Mouse (Mus musculus) lung, postnatal 36 days (tissue): ENCODE measurements around the gene Sfmbt1.

Experiments used
- DNase-seq: peaks from one replicate; pipeline ENCODE4 v3.0.0; 2022; ENCODE audit warnings: mixed read lengths

Sfmbt1 gene

DNA sequence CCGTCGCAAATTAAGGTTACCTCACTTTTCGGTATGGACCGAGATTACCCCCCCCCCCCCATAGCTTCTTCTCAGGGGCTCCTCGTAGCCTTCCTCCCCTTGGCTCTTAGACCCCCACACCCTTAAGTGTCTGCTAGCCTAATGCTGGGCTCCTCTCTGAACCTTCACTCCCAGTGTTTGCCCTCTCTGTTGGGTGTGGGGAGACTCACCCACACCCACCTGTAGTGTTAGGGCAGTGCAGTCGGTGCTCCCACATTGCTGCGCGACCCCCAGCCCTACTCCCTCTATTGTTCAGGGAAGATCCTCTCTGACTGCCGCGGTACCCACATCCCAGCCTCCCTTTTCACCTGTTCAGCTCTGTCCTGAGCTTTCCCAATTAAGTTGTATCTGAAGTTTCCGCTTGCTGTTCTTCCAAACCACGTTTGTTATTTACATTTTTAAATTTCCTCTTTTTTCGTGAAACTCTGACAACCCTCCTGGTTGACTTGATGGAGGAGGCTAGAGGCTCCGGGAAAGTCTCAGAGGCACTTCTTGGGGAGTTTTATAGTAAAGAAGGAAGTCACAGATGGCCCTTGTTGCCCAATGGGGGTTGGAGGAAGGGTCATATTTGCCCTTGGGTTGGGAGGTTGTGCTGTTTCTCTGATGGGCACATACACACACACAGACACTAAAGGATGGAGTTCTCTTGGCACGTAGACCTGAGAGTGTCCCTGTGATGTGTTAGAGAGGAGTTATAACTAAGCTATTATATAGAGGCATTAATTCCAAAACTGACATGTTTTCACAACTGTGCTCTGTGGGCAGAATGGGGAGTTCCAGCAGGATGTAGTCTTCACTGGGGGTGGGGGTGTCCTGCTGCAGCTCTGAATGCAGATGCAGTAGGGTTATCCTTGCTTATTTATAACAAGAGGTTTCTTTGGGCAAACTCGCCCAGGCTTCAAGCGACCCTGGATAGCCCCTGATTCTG is 111.8 kb downstream of the Sfmbt1 start:
- DNase-seq: no peak

DNA sequence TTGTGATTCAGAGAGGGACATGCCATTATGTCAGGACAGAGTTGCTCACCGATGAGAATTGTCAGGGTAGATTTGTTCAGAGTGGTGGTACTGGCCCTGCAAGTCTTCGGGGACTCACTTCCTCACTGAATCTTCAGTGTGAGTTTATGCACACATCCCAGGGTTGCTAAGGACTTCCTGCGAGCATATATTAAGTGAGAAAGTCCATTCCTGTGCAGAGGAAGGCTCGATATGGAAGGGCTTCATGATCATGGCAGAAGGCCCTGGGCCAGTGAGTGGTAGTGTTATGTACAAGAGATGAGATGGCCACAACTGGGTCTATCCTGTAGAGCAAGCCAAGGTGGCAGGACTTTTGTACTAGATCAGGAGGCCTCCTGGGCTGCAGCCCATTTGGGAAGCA is 112.8 kb downstream of the Sfmbt1 start:
- no peak for DNase-seq

DNA sequence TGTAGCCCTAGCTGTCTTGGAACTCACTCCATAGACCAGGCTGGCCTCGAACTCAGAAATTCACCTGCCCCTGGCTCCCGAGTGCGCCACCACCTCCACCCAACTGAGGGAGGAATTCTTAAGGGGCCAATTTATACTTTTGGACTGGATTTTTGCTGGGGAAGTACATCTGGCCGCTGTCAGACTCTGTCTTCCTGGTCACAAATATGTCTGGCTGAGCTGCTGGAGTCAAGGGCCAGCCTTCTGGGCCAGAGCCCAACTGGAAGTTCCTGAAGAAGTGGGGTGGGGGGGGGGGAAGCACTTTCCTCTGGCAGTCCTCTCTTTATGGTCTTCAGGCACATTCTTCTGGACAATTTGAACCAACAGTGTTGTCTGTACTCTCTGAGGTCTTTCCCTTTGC is 113.4 kb downstream of the Sfmbt1 start:
- DNase-seq: peak; percentile 56

- peak; percentile 88 for DNase-seq
Measured at GRCm38 (mm10) chr14:30828635-30829460, 114.2 kb downstream of the Sfmbt1 start.

GRCm38 (mm10) chr14:30837416-30837996 is 122.9 kb downstream of the Sfmbt1 start:
- DNase-seq: no peak

DNA sequence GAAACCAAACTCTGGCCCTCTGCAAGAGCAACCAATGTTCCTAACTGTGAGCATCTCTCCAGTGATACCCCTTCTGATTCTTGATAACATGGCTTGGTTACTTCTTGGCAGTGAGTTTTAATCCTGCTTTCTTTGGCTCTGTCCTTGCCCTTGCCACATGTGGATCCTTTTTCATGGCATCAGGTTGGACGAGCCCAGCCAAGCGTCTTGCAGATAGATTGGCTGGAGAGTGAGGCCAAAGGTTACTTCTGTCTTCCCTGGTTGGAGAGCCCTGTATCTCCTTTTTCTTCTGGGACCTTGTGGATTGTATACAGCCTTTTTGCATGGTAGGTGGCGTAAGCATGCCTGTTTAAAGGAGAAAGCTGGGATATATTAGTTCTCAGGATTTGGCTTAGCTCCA is 129.1 kb downstream of the Sfmbt1 start:
- DNase-seq: no peak

DNA sequence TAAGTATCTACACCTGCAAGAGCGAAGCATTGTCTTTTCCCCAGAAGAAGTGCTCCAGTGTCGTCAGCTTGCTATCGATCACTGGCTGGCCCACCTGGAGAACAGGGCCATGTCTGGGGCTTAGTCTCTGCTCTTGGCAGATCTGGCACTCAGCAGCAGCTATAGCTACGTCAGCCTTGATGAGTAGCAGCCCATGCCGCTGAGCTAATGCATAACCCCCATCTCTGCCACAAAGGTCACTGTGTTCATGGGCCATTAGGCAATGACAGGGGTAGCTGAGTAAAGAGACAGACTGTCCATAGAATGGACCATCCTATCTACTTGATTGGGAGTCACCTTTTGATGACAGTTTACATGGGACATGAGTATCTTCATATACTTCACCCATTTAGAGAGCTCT is 135.9 kb downstream of the Sfmbt1 start:
- no peak for DNase-seq

- DNase-seq: no peak
Measured at GRCm38 (mm10) chr14:30852325-30852724, 137.7 kb downstream of the Sfmbt1 start.

GRCm38 (mm10) chr14:30855316-30855715 is 140.7 kb downstream of the Sfmbt1 start:
- peak; percentile 55 for DNase-seq

DNA sequence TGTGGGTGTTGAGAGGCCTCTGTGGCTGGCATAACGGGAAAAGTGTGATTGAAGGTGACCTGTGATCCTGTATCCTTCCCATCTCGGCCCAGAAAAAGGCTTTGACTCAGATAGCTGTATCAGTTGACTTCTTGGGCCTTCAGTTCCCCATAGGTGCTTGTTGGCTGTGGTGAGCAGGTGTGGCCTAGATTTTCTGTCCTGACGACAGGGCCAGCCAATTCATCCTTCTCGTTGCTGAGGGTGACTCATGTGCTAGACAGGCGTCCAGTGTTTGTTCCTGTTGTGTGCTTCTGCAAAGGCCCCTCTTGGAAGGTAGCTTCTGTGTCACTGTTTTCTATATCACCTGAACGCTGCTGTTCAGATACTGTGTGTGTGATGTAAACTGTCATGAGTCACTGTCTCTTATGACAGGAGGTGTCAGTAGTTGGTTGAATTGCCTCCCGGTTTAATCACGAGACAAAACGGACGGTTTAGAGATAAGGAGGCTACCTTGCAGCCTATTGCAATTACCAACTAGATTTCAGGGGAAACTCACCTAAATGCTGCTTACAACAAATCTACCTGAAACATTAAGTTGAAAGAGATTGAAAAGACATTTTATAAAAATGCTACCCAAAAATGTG is 142.3 kb downstream of the Sfmbt1 start:
- peak; percentile 32 for DNase-seq

DNA sequence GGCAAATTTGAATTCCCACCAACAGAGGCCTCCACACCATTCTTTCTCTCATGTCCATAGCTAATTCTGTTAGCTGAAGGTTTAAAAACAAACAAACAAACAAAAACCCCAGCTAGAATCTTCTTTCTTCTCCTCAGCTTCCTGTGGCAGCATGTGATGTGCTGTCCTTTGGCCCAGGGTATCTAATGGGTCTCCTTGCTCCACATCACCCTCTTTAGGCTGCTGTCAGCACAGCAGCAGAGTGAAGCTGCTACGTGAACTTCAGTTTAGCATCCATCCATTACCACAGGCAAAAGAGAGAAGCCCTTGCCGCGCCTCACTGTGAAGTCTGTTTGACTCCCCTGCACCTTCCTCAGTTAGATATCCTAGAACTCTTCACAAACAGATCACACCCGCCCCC is 143.3 kb downstream of the Sfmbt1 start:
- peak; percentile 56 for DNase-seq

DNA sequence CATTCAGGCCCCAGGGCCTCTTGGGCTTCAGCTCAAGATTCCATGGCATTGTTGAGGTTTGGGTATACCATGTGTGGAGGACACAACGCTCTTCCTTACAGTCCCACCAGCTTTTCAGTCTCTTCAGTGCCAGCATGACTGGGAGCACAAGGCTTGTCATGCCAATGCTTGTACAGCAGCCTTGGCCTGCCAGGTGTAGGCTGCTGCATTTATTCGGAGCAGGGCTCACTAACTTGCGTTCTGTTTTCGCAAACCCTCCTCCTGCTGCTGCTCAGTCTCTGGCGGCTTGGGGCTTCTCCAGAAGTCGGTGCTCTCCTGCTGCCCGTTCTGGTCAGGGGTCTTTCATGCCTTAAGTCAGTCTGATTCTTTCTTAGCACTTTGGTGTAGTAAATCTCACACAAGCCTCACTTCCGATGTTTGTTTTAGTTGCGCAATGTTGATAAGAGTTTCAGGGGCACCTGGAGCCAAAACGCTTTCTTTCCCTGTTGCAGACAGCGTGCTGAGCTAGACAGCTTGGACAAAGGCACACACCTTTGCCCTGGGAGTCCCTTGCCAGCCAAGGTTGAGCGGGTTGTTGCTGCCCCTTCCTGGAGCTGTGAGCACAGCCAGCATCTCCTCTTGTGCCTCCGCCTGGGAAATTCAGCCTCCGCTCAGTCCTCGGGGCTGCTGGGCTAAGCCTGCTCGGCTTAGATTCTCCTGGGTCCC is 146.9 kb downstream of the Sfmbt1 start:
- DNase-seq: peak; percentile 75

GRCm38 (mm10) chr14:30862368-30862767 is 147.7 kb downstream of the Sfmbt1 start:
- DNase-seq: no peak

DNA sequence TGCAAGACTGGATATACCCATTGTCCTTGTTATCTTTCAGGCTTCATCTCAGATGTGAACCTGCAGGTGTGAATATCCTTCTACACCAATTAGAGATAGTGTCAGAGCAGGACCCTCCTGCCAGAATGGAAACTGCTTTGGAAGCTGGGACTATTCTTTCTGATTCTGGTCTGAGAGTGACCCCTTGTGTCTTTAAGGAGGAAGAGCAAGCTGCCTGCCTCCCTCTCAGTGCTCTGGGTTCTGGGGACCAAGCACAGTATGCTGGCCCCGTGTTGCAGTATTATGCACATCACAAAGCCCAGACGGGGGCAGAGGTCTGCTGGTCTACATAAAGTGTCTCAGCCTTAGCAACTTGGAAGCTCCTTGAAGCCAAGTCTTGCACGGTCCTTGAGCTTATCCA is 150.7 kb downstream of the Sfmbt1 start:
- peak; percentile 40 for DNase-seq

GRCm38 (mm10) chr14:30867042-30867441 is 152.4 kb downstream of the Sfmbt1 start:
- peak; percentile 90 for DNase-seq

- DNase-seq: no peak
Measured at GRCm38 (mm10) chr14:30868826-30869225, 154.2 kb downstream of the Sfmbt1 start.

DNA sequence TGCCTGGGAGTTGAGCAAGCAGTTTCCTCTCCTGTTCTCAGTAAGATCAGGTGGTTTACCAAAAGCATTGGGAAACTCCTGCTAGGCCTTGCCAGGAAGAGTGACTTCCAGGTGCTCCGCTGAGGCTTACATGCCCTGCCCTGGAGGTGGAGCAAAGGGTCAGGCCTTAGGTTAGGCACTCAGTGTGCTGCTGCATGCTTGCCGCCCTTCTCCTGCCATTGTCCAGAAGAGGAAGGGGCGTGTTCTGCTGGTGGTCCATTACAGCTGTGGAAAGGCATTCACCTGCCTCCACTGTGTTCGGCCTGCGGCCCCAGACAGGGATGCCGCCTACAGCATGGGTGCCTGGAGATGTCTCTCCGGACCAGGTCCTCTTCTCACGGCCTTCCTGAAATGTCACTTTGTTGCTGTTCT is 154.7 kb downstream of the Sfmbt1 start:
- peak; percentile 88 for DNase-seq

- peak; percentile 38 for DNase-seq
Measured at GRCm38 (mm10) chr14:30870206-30871147, 155.8 kb downstream of the Sfmbt1 start.
